Mouse (Mus musculus): Measurements from ENCODE around the gene Pbx1.

DNA sequence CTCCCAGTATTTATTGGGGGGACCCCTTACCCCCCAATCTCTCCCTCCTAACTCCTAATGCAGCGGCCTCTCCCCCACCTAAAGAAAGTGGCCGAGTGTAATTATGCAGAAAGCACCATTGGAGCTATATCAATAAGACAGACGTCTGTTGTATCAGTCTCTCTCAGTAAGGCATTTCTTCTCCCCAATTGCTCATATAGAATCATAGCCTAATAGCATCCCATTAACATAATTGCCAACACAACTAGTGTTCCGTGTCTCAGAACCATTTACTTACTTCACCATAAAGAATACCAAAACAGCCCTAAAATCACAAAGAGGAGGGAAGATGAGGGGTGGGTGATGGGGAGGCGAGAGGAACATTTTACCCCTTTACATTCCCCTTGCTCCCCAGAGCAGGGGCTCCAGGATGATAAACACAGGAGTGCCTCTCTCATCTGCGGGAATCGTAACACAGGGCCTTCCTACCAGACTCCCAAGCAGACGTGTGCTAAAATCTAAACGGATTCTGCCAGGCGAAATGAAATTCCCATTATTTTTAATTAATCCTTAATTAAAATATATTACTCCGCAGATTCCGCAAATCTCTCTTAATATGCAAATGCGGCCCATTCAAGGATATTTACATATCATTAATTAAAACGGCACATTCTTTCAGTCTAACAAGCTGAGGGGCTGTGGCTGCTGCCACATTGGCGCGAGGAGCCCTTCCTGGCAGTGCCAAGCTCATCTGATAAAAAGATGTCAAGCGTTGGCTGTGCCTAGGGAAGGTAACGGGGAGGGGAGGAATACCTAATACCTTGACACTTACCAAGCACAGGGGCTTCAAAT lies 104.5 kb downstream of the Pbx1 start:
- TF ChIP-seq POLR2A (IDR thresholded peaks at IDR 0.05; ENCODE audit: control insufficient read depth, low read depth, low read length) (no peak), CTCF (IDR thresholded peaks at IDR 0.05; ENCODE audit: control insufficient read depth, insufficient read depth, insufficient replicate concordance, low read depth, low read length) (no peak)
